ENCODE assay signal across 8 mouse cellular contexts in the genomic region with DNA sequence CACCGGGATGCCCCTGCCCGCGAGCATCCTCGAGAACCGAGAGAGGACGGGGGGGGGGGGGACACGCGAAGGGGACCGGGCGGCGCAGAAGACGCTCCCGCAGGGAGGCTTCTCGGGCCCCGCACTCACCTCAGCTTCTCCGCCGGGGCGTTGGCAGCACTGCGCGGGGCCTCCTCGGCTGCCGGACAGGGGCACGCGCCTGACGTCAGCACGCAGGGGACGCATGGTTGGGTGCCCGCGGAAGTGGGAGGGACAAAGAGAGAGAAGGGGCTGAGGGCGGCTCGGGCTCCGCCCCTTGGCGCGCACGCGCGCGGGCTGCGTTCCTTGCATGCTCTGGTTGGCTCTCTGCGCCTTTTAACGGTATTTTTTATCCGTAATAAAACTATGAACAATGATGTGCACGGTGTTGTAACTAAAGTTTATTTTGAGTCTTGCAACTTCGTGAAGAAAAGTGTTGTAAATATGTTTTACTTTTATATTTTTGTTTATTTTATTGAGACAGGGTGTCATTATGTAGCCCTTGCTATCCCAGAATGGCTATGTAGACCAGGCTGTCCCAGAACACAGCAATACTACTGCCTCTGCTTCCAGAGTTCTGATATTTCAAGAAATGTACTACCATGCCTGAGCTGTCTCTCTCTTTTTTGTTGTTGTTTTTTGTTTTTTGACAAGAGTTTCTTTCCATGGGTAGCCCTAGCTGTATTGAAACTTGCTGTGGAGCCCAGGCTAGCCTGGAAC. TPM values are rescaled to one million over a fixed set of nuclear protein-coding genes. Genes with fewer than 3 reads are reported as not detected.
A peak's percentile ranks its signal among the peaks of the same experiment; 100 is the strongest.
DNase-seq lines count a peak whose midpoint lies in the region; ATAC-seq and TF ChIP-seq lines count a peak whose summit lies in the region.

A gene (minus strand): TSS at position 204 of the 738 bp plus-strand sequence.

- under 1% methylated on average over 28 of the region's 44 CpGs for WGBS in forebrain, embryonic 15.5 days
- under 1% methylated on average over 41 of the region's 44 CpGs for WGBS in lung, adult 2 months

- TF ChIP-seq CTCF in lung, adult 2 months (IDR thresholded peaks at IDR 0.05; ENCODE audit: insufficient read depth, low read length): no peak

- H3K9ac ChIP-seq in ES-E14 (ENCODE audit: insufficient read depth, low read depth, low read length, poor library complexity, severe bottlenecking): peak within 1 kb of the TSS; percentile 98
- peak within 1 kb of the TSS; percentile 100 for H3K9ac ChIP-seq in forebrain, embryonic 15.5 days (replicated peaks)

- in situ Hi-C loops in ES-E14 (cut with MboI; ENCODE audit: low sequenced_read_pairs in 2 of 2, unreplicated experiment in 2 of 2): no loop called here

- H3K9me3 ChIP-seq in ES-E14 (ENCODE audit: control insufficient read depth, insufficient read depth, low read depth, low read length): no peaks in the 10 kb centered on the region
- no peaks in the 10 kb centered on the region for H3K9me3 ChIP-seq in forebrain, embryonic 15.5 days

- no peaks in the 10 kb centered on the region for H3K27me3 ChIP-seq in forebrain, embryonic 15.5 days

- peak within 1 kb of the TSS; percentile 64 for H3K4me2 ChIP-seq in forebrain, embryonic 15.5 days (replicated peaks)

- no peaks in the 10 kb centered on the region for H3K36me3 ChIP-seq in ES-E14 (ENCODE audit: control insufficient read depth, insufficient read depth, low read length, poor library complexity, severe bottlenecking)
- no peaks in the 10 kb centered on the region for H3K36me3 ChIP-seq in forebrain, embryonic 15.5 days

- DNase-seq in ES-E14 (ENCODE audit: low read depth, low spot score): peak; percentile 91
- peak; percentile 98 for DNase-seq in cerebellum, adult 11-12 months
- peak; percentile 99 for DNase-seq in heart, postnatal 25 days (ENCODE audit: low spot score)
- peak; percentile 97 to 98 for DNase-seq in layer of hippocampus, adult 18-20 months (ENCODE audit: low spot score in 2 of 2)
- peak; percentile 98 for DNase-seq in lung, adult 2 months
- DNase-seq in thymus, adult 18-20 months: peak; percentile 97 to 98

- H3K27ac ChIP-seq in ES-E14 (ENCODE audit: insufficient read depth, low read depth, low read length, poor library complexity, severe bottlenecking): peak within 1 kb of the TSS; percentile 95
- peak within 1 kb of the TSS; percentile 96 for H3K27ac ChIP-seq in forebrain, embryonic 15.5 days (replicated peaks)

- peak within 1 kb of the TSS; percentile 86 to 96 for H3K4me3 ChIP-seq in ES-E14 (ENCODE audit: insufficient read depth in 1 of 2, low read depth in 1 of 2, low read length in 2 of 2, poor library complexity in 1 of 2, severe bottlenecking in 1 of 2)
- H3K4me3 ChIP-seq in forebrain, embryonic 15.5 days: peak within 1 kb of the TSS; percentile 97
- peak within 1 kb of the TSS; percentile 84 for H3K4me3 ChIP-seq in lung, adult 2 months (replicated peaks; ENCODE audit: extremely low read depth, low read depth, low read length)

- H3K4me1 ChIP-seq in ES-E14 (ENCODE audit: control insufficient read depth in 2 of 2, insufficient read depth in 2 of 2, low read length in 2 of 2, poor library complexity in 1 of 2): peaks cover 0 to 2% of the 10 kb centered on the region in 2 experiments; a peak in 1 of 4 replicates
- peaks cover 37% of the 10 kb centered on the region for H3K4me1 ChIP-seq in forebrain, embryonic 15.5 days
- peaks cover 25% of the 10 kb centered on the region for H3K4me1 ChIP-seq in lung, adult 2 months (ENCODE audit: control insufficient read depth, insufficient read depth, low read length)

- TF ChIP-seq POLR2A in lung, adult 2 months (IDR thresholded peaks at IDR 0.05; ENCODE audit: borderline replicate concordance, extremely low read depth, low read depth, low read length): peak; percentile 97

- peak; percentile 97 for ATAC-seq in forebrain, embryonic 15.5 days (replicated peaks)
- ATAC-seq in neutrophil, adult 5-6 weeks (ENCODE audit: extremely low read depth, insufficient number of reproducible peaks, low FRiP score, poor library complexity, severe bottlenecking): peak; percentile 95

- intact Hi-C loops in heart, postnatal 25 days (cut with DNase I): loop anchor here (5.0 kb wide), 1 partner anchor 45 kb away; no protein-coding TSS in a partner anchor

TF ChIP-seq in ES-E14, 5 proteins besides CTCF, POLR2A, EP300 and RAD21:
- no peak for TF ChIP-seq ZNF384 (IDR thresholded peaks at IDR 0.05; ENCODE audit: low read depth, low read length)
- TF ChIP-seq ZC3H11A (IDR thresholded peaks at IDR 0.05; ENCODE audit: borderline replicate concordance, low read depth, low read length): no peak
- TF ChIP-seq MAFK (IDR thresholded peaks at IDR 0.05; ENCODE audit: insufficient read depth, low read depth, low read length): no peak
- TF ChIP-seq HCFC1 (IDR thresholded peaks at IDR 0.05; ENCODE audit: borderline replicate concordance, insufficient read depth, low read length): no peak
- TF ChIP-seq CHD2 (IDR thresholded peaks at IDR 0.05; ENCODE audit: low read depth, low read length): no peak

RNA-seq across cellular contexts. Expression of the gene that starts here (rescaled TPM):
- 107 and 189 TPM in 2 replicates for total RNA-seq in ES-E14 (2012; rRNA removed)
- 799 and 841 TPM in 2 replicates for polyA plus RNA-seq in forebrain, embryonic 15.5 days (2015; fragmentation: Nextera tagmentation; extraction: Ambion mirVana)
- total RNA-seq in heart, postnatal 25 days (2021): 100 to 1,000 TPM; 153 to 169 TPM
- 100 to 1,000 TPM; 285 to 289 TPM for total RNA-seq in layer of hippocampus, adult 18-20 months (2021)
- polyA plus RNA-seq in lung, adult 2 months (2012; rRNA removed): 67.9 and 124 TPM in 2 replicates
- total RNA-seq in neutrophil, adult 5-6 weeks (2017): 728 and 734 TPM in 2 replicates

Comparison
In these comparisons a context has a peak if more than half of its experiments do, and no peak if none do; other contexts are left out.
1. Peak in every context shown above with its lines: DNase-seq, ATAC-seq, H3K4me3 ChIP-seq and H3K27ac ChIP-seq.